Mouse (Mus musculus): Measurements from ENCODE around the gene Ulk4. TPM values are rescaled to one million over a fixed set of nuclear protein-coding genes. Genes with fewer than 3 reads are reported as not detected.

Gene Ulk4
- polyA plus RNA-seq, 1 experiment from 2014 or later: 32.8 TPM

DNA sequence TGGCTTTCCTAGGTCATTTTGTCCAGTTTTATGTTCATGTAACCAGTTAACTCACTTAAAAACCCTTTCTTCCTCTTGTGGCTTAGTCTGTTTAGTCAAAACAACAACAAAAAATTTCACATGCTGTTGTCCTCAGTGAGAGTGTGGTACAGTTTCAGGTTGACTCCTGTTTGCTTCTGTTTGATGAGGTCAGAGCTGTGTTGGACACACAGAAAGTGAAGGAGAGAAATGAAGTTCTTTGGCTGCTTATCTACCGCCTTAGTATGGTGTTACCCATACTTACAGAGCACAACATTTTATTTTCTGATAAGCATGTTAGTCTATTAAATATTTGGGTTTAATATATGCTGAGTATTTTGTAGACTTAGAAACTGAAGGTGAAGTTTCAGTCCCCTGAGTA, 333.2 kb downstream of the Ulk4 start:
- no peak for ATAC-seq (ENCODE audit: insufficient read depth)
- 19% methylated on average over 1 of the region's 1 CpGs for WGBS (ENCODE audit: insufficient replicate concordance)
- no peak overlapping the region for H3K9ac ChIP-seq

GRCm38 (mm10) chr9:120940858-120941257, 336.1 kb downstream of the Ulk4 start:
- H3K4me3 ChIP-seq (replicated peaks): no peak overlapping the region
- no peak for ATAC-seq (ENCODE audit: insufficient read depth)
- H3K4me2 ChIP-seq: no peak overlapping the region
- no peaks in the 10 kb centered on the region for H3K9me3 ChIP-seq (replicated peaks)
- H3K9ac ChIP-seq: no peak overlapping the region
- H3K27ac ChIP-seq (replicated peaks): no peak overlapping the region
- H3K4me1 ChIP-seq (replicated peaks): peaks cover 90% of the 10 kb centered on the region
- peaks cover 31% of the 10 kb centered on the region; the same call in 1 of the 2 replicates for H3K36me3 ChIP-seq (replicated peaks)
- WGBS (ENCODE audit: insufficient replicate concordance): 61% methylated on average over 3 of the region's 3 CpGs
- H3K27me3 ChIP-seq: no peaks in the 10 kb centered on the region

More for the DNA sequence above, 333.2 kb downstream of the Ulk4 start:
- no peak overlapping the region; the same call in 1 of the 2 replicates for H3K27ac ChIP-seq (replicated peaks)
- no peaks in the 10 kb centered on the region for H3K9me3 ChIP-seq (replicated peaks)
- no peak overlapping the region for H3K4me3 ChIP-seq (replicated peaks)
- H3K36me3 ChIP-seq (replicated peaks): peaks cover 30% of the 10 kb centered on the region; the same call in 1 of the 2 replicates
- no peaks in the 10 kb centered on the region for H3K27me3 ChIP-seq
- H3K4me2 ChIP-seq: no peak overlapping the region
- H3K4me1 ChIP-seq (replicated peaks): peaks cover 77% of the 10 kb centered on the region

- H3K9me3 ChIP-seq (replicated peaks): no peaks in the 10 kb centered on the region
- H3K4me3 ChIP-seq (replicated peaks): peak overlapping the region; percentile 90
- WGBS (ENCODE audit: insufficient replicate concordance): 19% methylated on average over 8 of the region's 8 CpGs
- H3K9ac ChIP-seq: no peak overlapping the region
- H3K4me2 ChIP-seq: peak overlapping the region; percentile 90
- H3K36me3 ChIP-seq (replicated peaks): peaks cover 22% of the 10 kb centered on the region; the same call in 1 of the 2 replicates
- no peak overlapping the region for H3K27ac ChIP-seq (replicated peaks)
- no peak for ATAC-seq (ENCODE audit: insufficient read depth)
- H3K27me3 ChIP-seq: no peaks in the 10 kb centered on the region
- peaks cover 68% of the 10 kb centered on the region for H3K4me1 ChIP-seq (replicated peaks)
Measured at GRCm38 (mm10) chr9:120936351-120936750, 340.6 kb downstream of the Ulk4 start.

- no peaks in the 10 kb centered on the region for H3K9me3 ChIP-seq (replicated peaks)
- H3K36me3 ChIP-seq (replicated peaks): peaks cover 20% of the 10 kb centered on the region; the same call in 1 of the 2 replicates
- H3K27ac ChIP-seq (replicated peaks): peak overlapping the region; percentile 88; the same call in 1 of the 2 replicates
- peaks cover 60% of the 10 kb centered on the region for H3K4me1 ChIP-seq (replicated peaks)
- H3K4me2 ChIP-seq: peak overlapping the region; percentile 90
- no peaks in the 10 kb centered on the region for H3K27me3 ChIP-seq
- peak overlapping the region; percentile 90 for H3K4me3 ChIP-seq (replicated peaks)
- peak overlapping the region; percentile 92; the same call in 1 of the 2 replicates for H3K9ac ChIP-seq
- ATAC-seq (ENCODE audit: insufficient read depth): no peak
- 16% methylated on average over 4 of the region's 4 CpGs for WGBS (ENCODE audit: insufficient replicate concordance)
Measured at GRCm38 (mm10) chr9:120935634-120935922, 341.4 kb downstream of the Ulk4 start.

- ATAC-seq (ENCODE audit: insufficient read depth): no peak
- H3K4me1 ChIP-seq (replicated peaks): peaks cover 56% of the 10 kb centered on the region
- H3K4me2 ChIP-seq: peak overlapping the region; percentile 90
Measured at GRCm38 (mm10) chr9:120934821-120935633, 342.0 kb downstream of the Ulk4 start.

GRCm38 (mm10) chr9:120933886-120934758, 342.9 kb downstream of the Ulk4 start:
- H3K9me3 ChIP-seq (replicated peaks): no peaks in the 10 kb centered on the region
- ATAC-seq (ENCODE audit: insufficient read depth): no peak
- peaks cover 50% of the 10 kb centered on the region for H3K4me1 ChIP-seq (replicated peaks)
- no peaks in the 10 kb centered on the region for H3K27me3 ChIP-seq
- H3K36me3 ChIP-seq (replicated peaks): peaks cover 10% of the 10 kb centered on the region; the same call in 1 of the 2 replicates
- under 1% methylated on average over 57 of the region's 57 CpGs for WGBS (ENCODE audit: insufficient replicate concordance)
- H3K9ac ChIP-seq: peak overlapping the region; percentile 92
- peak overlapping the region; percentile 90 for H3K4me2 ChIP-seq
- H3K27ac ChIP-seq (replicated peaks): peak overlapping the region; percentile 88
- H3K4me3 ChIP-seq (replicated peaks): peak overlapping the region; percentile 90

More at GRCm38 (mm10) chr9:120934821-120935633, 342.0 kb downstream of the Ulk4 start:
- peak overlapping the region; percentile 90 for H3K4me3 ChIP-seq (replicated peaks)
- peaks cover 19% of the 10 kb centered on the region; the same call in 1 of the 2 replicates for H3K36me3 ChIP-seq (replicated peaks)
- H3K9ac ChIP-seq: peak overlapping the region; percentile 92
- no peaks in the 10 kb centered on the region for H3K27me3 ChIP-seq
- WGBS (ENCODE audit: insufficient replicate concordance): 5% methylated on average over 14 of the region's 14 CpGs
- H3K9me3 ChIP-seq (replicated peaks): no peaks in the 10 kb centered on the region
- H3K27ac ChIP-seq (replicated peaks): peak overlapping the region; percentile 88

DNA sequence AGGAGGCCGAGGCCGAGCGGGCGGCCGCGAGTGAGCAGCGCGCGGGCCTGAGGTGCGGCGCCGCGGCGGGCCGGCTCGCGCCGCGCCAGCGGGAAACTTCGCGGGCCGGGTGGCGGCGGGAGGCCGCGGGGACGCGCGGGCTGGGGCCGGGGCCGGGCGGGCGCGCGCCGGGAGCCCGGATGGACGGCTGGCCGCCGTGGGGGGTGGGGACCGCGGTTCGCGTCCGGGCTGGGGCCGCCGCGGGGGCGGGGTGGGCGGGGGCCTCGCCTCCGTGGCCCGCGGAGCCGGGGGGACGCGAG, 343.5 kb downstream of the Ulk4 start:
- H3K4me1 ChIP-seq (replicated peaks): peaks cover 44% of the 10 kb centered on the region
- peaks cover 9% of the 10 kb centered on the region; the same call in 1 of the 2 replicates for H3K36me3 ChIP-seq (replicated peaks)
- peak overlapping the region; percentile 90 for H3K4me3 ChIP-seq (replicated peaks)
- H3K27ac ChIP-seq (replicated peaks): peak overlapping the region; percentile 88
- H3K27me3 ChIP-seq: no peaks in the 10 kb centered on the region
- peak overlapping the region; percentile 90 for H3K4me2 ChIP-seq
- no peaks in the 10 kb centered on the region for H3K9me3 ChIP-seq (replicated peaks)
- peak overlapping the region; percentile 92 for H3K9ac ChIP-seq
- peak; percentile 76 for ATAC-seq (ENCODE audit: insufficient read depth)
- 1% methylated on average over 47 of the region's 58 CpGs for WGBS (ENCODE audit: insufficient replicate concordance)

- H3K9ac ChIP-seq: peak overlapping the region; percentile 92
- peaks cover 9% of the 10 kb centered on the region; the same call in 1 of the 2 replicates for H3K36me3 ChIP-seq (replicated peaks)
- peak; percentile 87 for ATAC-seq (ENCODE audit: insufficient read depth)
- no peaks in the 10 kb centered on the region for H3K27me3 ChIP-seq
- peaks cover 39% of the 10 kb centered on the region for H3K4me1 ChIP-seq (replicated peaks)
- H3K4me2 ChIP-seq: peak overlapping the region; percentile 90
- peak overlapping the region; percentile 88 for H3K27ac ChIP-seq (replicated peaks)
- no peaks in the 10 kb centered on the region for H3K9me3 ChIP-seq (replicated peaks)
- WGBS (ENCODE audit: insufficient replicate concordance): 5% methylated on average over 77 of the region's 78 CpGs
- H3K4me3 ChIP-seq (replicated peaks): peak overlapping the region; percentile 90
Measured at GRCm38 (mm10) chr9:120932797-120933586, 344.0 kb downstream of the Ulk4 start.

GRCm38 (mm10) chr9:120932371-120932770, 344.6 kb downstream of the Ulk4 start:
- Histone ChIP-seq H3K4me2 (no peak overlapping the region), H3K4me3 (replicated peaks) (no peak overlapping the region), H3K27ac (replicated peaks) (no peak overlapping the region), H3K27me3 (no peaks in the 10 kb centered on the region), H3K4me1 (replicated peaks) (peaks cover 34% of the 10 kb centered on the region), H3K9me3 (replicated peaks) (no peaks in the 10 kb centered on the region), H3K36me3 (replicated peaks) (0 out of 2 replicates have a peak, but pooled peaks cover 3% of the 10 kb centered on the region), H3K9ac (no peak overlapping the region)
- ATAC-seq (ENCODE audit: insufficient read depth): no peak
- WGBS (ENCODE audit: insufficient replicate concordance): 82% methylated on average over 6 of the region's 6 CpGs

- peaks cover 20% of the 10 kb centered on the region for H3K4me1 ChIP-seq (replicated peaks)
- no peak overlapping the region for H3K4me3 ChIP-seq (replicated peaks)
- H3K4me2 ChIP-seq: no peak overlapping the region
- H3K36me3 ChIP-seq (replicated peaks): no peaks in the 10 kb centered on the region
- 72% methylated on average over 8 of the region's 8 CpGs for WGBS (ENCODE audit: insufficient replicate concordance)
- H3K27ac ChIP-seq (replicated peaks): no peak overlapping the region
- no peaks in the 10 kb centered on the region for H3K27me3 ChIP-seq
- H3K9ac ChIP-seq: no peak overlapping the region
- no peaks in the 10 kb centered on the region for H3K9me3 ChIP-seq (replicated peaks)
- no peak for ATAC-seq (ENCODE audit: insufficient read depth)
Measured at GRCm38 (mm10) chr9:120930811-120931210, 346.2 kb downstream of the Ulk4 start.

Data from liver, embryonic 15.5 days (tissue).